Mouse (Mus musculus) NIH3T3 (cell line): ENCODE results near the gene Sh2d4b.

Source experiments
- DNase-seq: peaks from one replicate; pipeline ENCODE4 v3.0.0-alpha.2; 2012; ENCODE audit warnings: low read depth

The Sh2d4b gene

GRCm38 (mm10) chr14:40830505-40830904, 62.6 kb downstream of the Sh2d4b start:
- DNase-seq = no peak

GRCm38 (mm10) chr14:40830094-40830493, 63.0 kb downstream of the Sh2d4b start:
- DNase-seq = no peak

- no peak for DNase-seq
Measured at GRCm38 (mm10) chr14:40818051-40818450, 75.0 kb downstream of the Sh2d4b start.

GRCm38 (mm10) chr14:40816715-40817114, 76.4 kb downstream of the Sh2d4b start:
- no peak for DNase-seq

GRCm38 (mm10) chr14:40791606-40792005, 101.5 kb downstream of the Sh2d4b start:
- peak; percentile 48 for DNase-seq

GRCm38 (mm10) chr14:40789110-40789509, 104.0 kb downstream of the Sh2d4b start:
- DNase-seq = peak; percentile 4

- no peak for DNase-seq
Measured at GRCm38 (mm10) chr14:40769097-40770090, 123.7 kb downstream of the Sh2d4b start.
